In the genomic region with DNA sequence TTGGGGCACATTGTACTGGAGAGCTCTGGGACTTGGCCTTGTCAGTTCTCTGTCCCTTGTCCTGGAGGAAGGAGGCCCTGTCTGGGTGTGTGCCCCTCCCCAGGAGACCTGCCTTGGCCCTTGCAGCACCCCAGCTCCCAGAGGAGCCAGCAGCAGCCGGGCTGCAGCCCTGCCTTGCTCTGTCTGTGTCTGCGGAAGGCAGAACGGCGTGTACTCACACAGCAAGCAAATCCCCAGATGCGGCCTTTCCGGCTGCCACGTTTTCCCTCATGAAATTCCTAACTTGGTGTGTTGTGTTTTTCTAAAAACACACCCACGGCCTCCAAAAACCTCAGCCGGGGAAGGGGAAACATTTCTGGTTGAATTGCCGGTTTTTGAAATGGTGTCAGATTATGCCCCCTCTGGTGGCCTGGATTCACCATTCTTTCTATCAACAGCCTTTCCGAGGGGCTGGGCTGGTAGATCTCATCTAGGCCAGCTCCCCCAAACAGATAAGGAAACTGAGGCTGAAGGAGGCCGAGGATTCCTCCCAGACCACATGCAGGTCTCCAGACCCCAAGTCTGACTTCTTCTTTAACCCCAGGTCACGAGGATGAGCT, we compare ENCODE assay signal across 9 mouse cellular contexts. TPM values are rescaled to one million over a fixed set of nuclear protein-coding genes. Genes with fewer than 3 reads are reported as not detected.
DNase-seq lines count a peak whose midpoint lies in the region; ATAC-seq and TF ChIP-seq lines count a peak whose summit lies in the region.
"Had no signal": no experiment of that assay in that cellular context is flagged by ENCODE, and none has a peak within 500 bp of the region (broad histone marks: within the 10 kb centered on the region; RNA-seq: fewer than 3 reads in every experiment).

No protein-coding gene starts in this region.

- no peak overlapping the region for H3K4me2 ChIP-seq in lung, postnatal 0 days (replicated peaks; ENCODE audit: low read depth, low read length)
- H3K4me2 ChIP-seq in kidney, embryonic 15.5 days = no peak overlapping the region
- H3K4me2 ChIP-seq in stomach, embryonic 16.5 days (ENCODE audit: low read depth, low read length) = no peak overlapping the region
- H3K4me2 ChIP-seq: liver, embryonic 12.5 days had no signal

- H3K9ac ChIP-seq in lung, postnatal 0 days (replicated peaks; ENCODE audit: low read depth) = no peak overlapping the region
- no peak overlapping the region for H3K9ac ChIP-seq in kidney, embryonic 15.5 days
- H3K9ac ChIP-seq in stomach, embryonic 16.5 days (ENCODE audit: low read length) = no peak overlapping the region
- H3K9ac ChIP-seq: liver, embryonic 12.5 days had no signal

- no peak for DNase-seq in lung, postnatal 0 days (ENCODE audit: low spot score)
- no peak for DNase-seq in lung, postnatal 14 days
- peak; percentile 61 for DNase-seq in gastrocnemius, adult 8-10 months (ENCODE audit: low spot score in 2 of 2)
- no peak for DNase-seq in urinary bladder, postnatal 10 days (ENCODE audit: low spot score)
- no peak for DNase-seq in cerebellum, postnatal 25 days

- no peak for TF ChIP-seq EP300 in lung, postnatal 0 days (IDR thresholded peaks at IDR 0.05)

- H3K27ac ChIP-seq in lung, postnatal 0 days (ENCODE audit: low read length) = no peak overlapping the region
- peak overlapping the region; percentile 5; the same call in 1 of the 2 replicates for H3K27ac ChIP-seq in kidney, embryonic 15.5 days
- no peak overlapping the region for H3K27ac ChIP-seq in stomach, embryonic 16.5 days (ENCODE audit: low read length)
- H3K27ac ChIP-seq: liver, embryonic 12.5 days had no signal

- 0 out of 2 replicates have a peak, but pooled peaks have one; percentile 6 for TF ChIP-seq CTCF in lung, postnatal 0 days (IDR thresholded peaks at IDR 0.05)

- no peaks in the 10 kb centered on the region for H3K27me3 ChIP-seq in lung, postnatal 0 days (replicated peaks; ENCODE audit: insufficient read depth, low read length)
- no peaks in the 10 kb centered on the region for H3K27me3 ChIP-seq in kidney, embryonic 15.5 days
- no peaks in the 10 kb centered on the region for H3K27me3 ChIP-seq in stomach, embryonic 16.5 days (ENCODE audit: control insufficient read depth, insufficient read depth, low read length)
- H3K27me3 ChIP-seq: liver, embryonic 12.5 days; Patski had no signal

- no peak overlapping the region for H3K4me3 ChIP-seq in lung, postnatal 0 days (ENCODE audit: low read depth, low read length)
- no peak overlapping the region for H3K4me3 ChIP-seq in kidney, embryonic 15.5 days (replicated peaks)
- H3K4me3 ChIP-seq in stomach, embryonic 16.5 days (replicated peaks; ENCODE audit: low read length) = no peak overlapping the region
- H3K4me3 ChIP-seq: liver, embryonic 12.5 days had no signal

- 63% methylated on average over 13 of the region's 13 CpGs for WGBS in lung, postnatal 0 days
- WGBS in kidney, embryonic 15.5 days = 49% methylated on average over 13 of the region's 13 CpGs
- WGBS in stomach, embryonic 16.5 days = 71% methylated on average over 13 of the region's 13 CpGs

- H3K4me1 ChIP-seq in lung, postnatal 0 days (ENCODE audit: insufficient read depth, low read depth, low read length) = no peaks in the 10 kb centered on the region
- H3K4me1 ChIP-seq in kidney, embryonic 15.5 days = peaks cover 9% of the 10 kb centered on the region
- H3K4me1 ChIP-seq in stomach, embryonic 16.5 days (ENCODE audit: control insufficient read depth, insufficient read depth, low read length) = no peaks in the 10 kb centered on the region; the same call in 1 of the 2 replicates
- H3K4me1 ChIP-seq: liver, embryonic 12.5 days had no signal

- no peaks in the 10 kb centered on the region for H3K9me3 ChIP-seq in lung, postnatal 0 days (ENCODE audit: low read length)
- H3K9me3 ChIP-seq in kidney, embryonic 15.5 days (replicated peaks) = no peaks in the 10 kb centered on the region
- no peaks in the 10 kb centered on the region for H3K9me3 ChIP-seq in stomach, embryonic 16.5 days (replicated peaks; ENCODE audit: control insufficient read depth, low read length)

- no peak for ATAC-seq in lung, postnatal 0 days
- ATAC-seq in kidney, embryonic 15.5 days (replicated peaks; ENCODE audit: low FRiP score) = no peak
- 0 out of 2 replicates have a peak, but pooled peaks have one; percentile 10 for ATAC-seq in stomach, embryonic 16.5 days (ENCODE audit: insufficient read depth, low FRiP score)
- ATAC-seq: liver, embryonic 12.5 days; Patski had no signal

- no peaks in the 10 kb centered on the region for H3K36me3 ChIP-seq in lung, postnatal 0 days (ENCODE audit: insufficient read depth, low read length)
- H3K36me3 ChIP-seq in kidney, embryonic 15.5 days = no peaks in the 10 kb centered on the region
- H3K36me3 ChIP-seq in stomach, embryonic 16.5 days (ENCODE audit: control insufficient read depth, insufficient read depth, low read length) = no peaks in the 10 kb centered on the region
- H3K36me3 ChIP-seq: liver, embryonic 12.5 days had no signal

RNA-seq across cellular contexts. Expression of a gene that starts 19.0 kb away (rescaled TPM):
- 25.7 and 27.8 TPM in 2 replicates for polyA plus RNA-seq in lung, postnatal 0 days (2015; fragmentation: Nextera tagmentation; extraction: Ambion mirVana)
- total RNA-seq in gastrocnemius, adult 8-10 months (2022) = 1 to 10 TPM; 1.1 to 4.7 (median 1.7) TPM
- polyA plus RNA-seq in kidney, embryonic 15.5 days (2015; fragmentation: Nextera tagmentation; extraction: Ambion mirVana) = 6.6 and 6.9 TPM in 2 replicates
- 7.8 and 14.3 TPM in 2 replicates for polyA plus RNA-seq in stomach, embryonic 16.5 days (2015; fragmentation: Nextera tagmentation; extraction: Ambion mirVana)

Comparison
In these comparisons a context has a peak if more than half of its experiments do, and no peak if none do; other contexts are left out.
1. DNase-seq: peak in gastrocnemius, adult 8-10 months (2 of 2); none in lung, postnatal 0 days (single experiment), lung, postnatal 14 days (single experiment), urinary bladder, postnatal 10 days (single experiment) and cerebellum, postnatal 25 days (0 of 2).